Mouse (Mus musculus) hindbrain, embryonic 11.5 days (tissue): Measurements from ENCODE around the gene Sema4d. TPM values are rescaled to one million over a fixed set of nuclear protein-coding genes. Genes with fewer than 3 reads are reported as not detected.
"Not testable (repeated sequence)": the region's sequence is repeated elsewhere in the genome, so short reads cannot be mapped to it uniquely, and the experiment has no call there.

Source experiments
- ATAC-seq: fragments of 200-750 bp; cut with Nextera tagmentation; 2 replicates; pipeline ENCODE4 v1.8.0; 2017; ENCODE audit warnings: mild to moderate bottlenecking, moderate TSS enrichment, moderate library complexity; ENCODE audit not compliant: low FRiP score
- DNase-seq: peaks from one replicate; pipeline ENCODE4 v3.0.0-alpha.2; 2015; ENCODE audit warnings: low spot score
- H3K27ac ChIP-seq: fragments of 300-500 bp; sonication (generic); 2 replicates; pipeline ENCODE4 v1.5.1; 2014; ENCODE audit warnings: mild to moderate bottlenecking, low read depth, low read length
- H3K27me3 ChIP-seq: fragments of 300-500 bp; sonication (generic); 2 replicates; pipeline ENCODE4 v1.6.1; 2014; ENCODE audit warnings: mild to moderate bottlenecking, low read length, moderate library complexity, mixed read lengths; ENCODE audit not compliant: control insufficient read depth, insufficient read depth
- H3K36me3 ChIP-seq: fragments of 300-500 bp; sonication (generic); 2 replicates; pipeline ENCODE4 v1.6.1; 2014; ENCODE audit warnings: mild to moderate bottlenecking, low read length, moderate library complexity, mixed read lengths; ENCODE audit not compliant: control insufficient read depth, insufficient read depth
- H3K4me1 ChIP-seq: fragments of 300-500 bp; sonication (generic); replicated peaks from 2 replicates; pipeline ENCODE4 v1.6.1; 2014; ENCODE audit warnings: low read length, mixed read lengths; ENCODE audit not compliant: control insufficient read depth, insufficient read depth
- H3K4me2 ChIP-seq: fragments of 300-500 bp; sonication (generic); replicated peaks from 2 replicates; pipeline ENCODE4 v1.6.1; 2014; ENCODE audit warnings: mild to moderate bottlenecking, low read depth, low read length
- H3K4me3 ChIP-seq: fragments of 300-500 bp; sonication (generic); 2 replicates; pipeline ENCODE4 v1.5.1; 2014; ENCODE audit warnings: low read depth, low read length
- H3K9ac ChIP-seq: fragments of 300-500 bp; sonication (generic); 2 replicates; pipeline ENCODE4 v1.6.1; 2014; ENCODE audit warnings: low read depth, low read length
- H3K9me3 ChIP-seq: fragments of 300-500 bp; sonication (generic); 2 replicates; pipeline ENCODE4 v1.6.1; 2016; ENCODE audit warnings: low read length; ENCODE audit not compliant: control insufficient read depth
- WGBS: fragments of 180-500 bp; shearing (Covaris S2); extraction: QIAGEN DNeasy Blood & Tissue Kit; methylation state at CpG from one replicate; pipeline ENCODE4 v1.1.7; 2014; 5-methylcytosine and 5-hydroxymethylcytosine counted together
- polyA plus RNA-seq: library from polyadenylated mRNA; unstranded; fragments of >200 nt; fragmentation: Nextera tagmentation; extraction: Ambion mirVana; gene quantifications from 2 replicates; pipeline ENCODE4 v1.2.1, GENCODE M21; 2014

The Sema4d gene
- polyA plus RNA-seq, 1 experiment from 2014 or later = 3.9 TPM

- H3K27ac ChIP-seq, DNase-seq, H3K36me3 ChIP-seq, H3K27me3 ChIP-seq, H3K4me1 ChIP-seq, ATAC-seq, H3K9me3 ChIP-seq, H3K4me3 ChIP-seq, H3K9ac ChIP-seq, H3K4me2 ChIP-seq: not testable (repeated sequence)
- WGBS = 82% methylated on average over 4 of the region's 4 CpGs
These were observed 41.7 kb upstream of the Sema4d start for GRCm38 (mm10) chr13:51835208-51835607.

GRCm38 (mm10) chr13:51834520-51834919, 41.0 kb upstream of the Sema4d start:
- 71% methylated on average over 2 of the region's 2 CpGs for WGBS
- ATAC-seq (no peak), DNase-seq (no peak)
- no peaks in the 10 kb centered on the region for H3K4me1 ChIP-seq
- no peaks in the 10 kb centered on the region for H3K36me3 ChIP-seq
- no peak overlapping the region for H3K4me3 ChIP-seq
- H3K27ac ChIP-seq = no peak overlapping the region
- no peak overlapping the region for H3K4me2 ChIP-seq
- H3K9ac ChIP-seq = no peak overlapping the region
- no peaks in the 10 kb centered on the region for H3K27me3 ChIP-seq
- no peaks in the 10 kb centered on the region for H3K9me3 ChIP-seq

- not testable (repeated sequence) for H3K27me3 ChIP-seq, H3K4me3 ChIP-seq, H3K4me2 ChIP-seq, H3K27ac ChIP-seq, H3K9ac ChIP-seq, H3K4me1 ChIP-seq, H3K36me3 ChIP-seq, ATAC-seq, DNase-seq, H3K9me3 ChIP-seq
- WGBS = 68% methylated on average over 8 of the region's 8 CpGs
These were observed 40.5 kb upstream of the Sema4d start for GRCm38 (mm10) chr13:51834024-51834423.

- no peak for DNase-seq
- H3K27me3 ChIP-seq = no peaks in the 10 kb centered on the region
These were observed 40.1 kb upstream of the Sema4d start for GRCm38 (mm10) chr13:51833611-51834010.

GRCm38 (mm10) chr13:51832491-51832890, 38.9 kb upstream of the Sema4d start:
- Histone ChIP-seq H3K4me2 (no peak overlapping the region), H3K4me3 (no peak overlapping the region), H3K36me3 (no peaks in the 10 kb centered on the region), H3K9me3 (no peaks in the 10 kb centered on the region), H3K9ac (no peak overlapping the region), H3K4me1 (no peaks in the 10 kb centered on the region), H3K27me3 (no peaks in the 10 kb centered on the region), H3K27ac (no peak overlapping the region)
- no peak for DNase-seq
- ATAC-seq = no peak
- WGBS = 93% methylated on average over 6 of the region's 6 CpGs

More at GRCm38 (mm10) chr13:51833611-51834010, 40.1 kb upstream of the Sema4d start:
- Histone ChIP-seq H3K4me3 (no peak overlapping the region), H3K9me3 (no peaks in the 10 kb centered on the region), H3K4me1 (no peaks in the 10 kb centered on the region), H3K27ac (no peak overlapping the region), H3K9ac (no peak overlapping the region), H3K4me2 (no peak overlapping the region), H3K36me3 (no peaks in the 10 kb centered on the region)
- WGBS = 29% methylated on average over 2 of the region's 2 CpGs
- peak; percentile 76 for ATAC-seq

GRCm38 (mm10) chr13:51830744-51831450, 37.4 kb upstream of the Sema4d start:
- H3K4me3 ChIP-seq = no peak overlapping the region
- peak; percentile 71 for DNase-seq
- 34% methylated on average over 10 of the region's 10 CpGs for WGBS

GRCm38 (mm10) chr13:51823822-51824495, 30.4 kb upstream of the Sema4d start:
- no peak overlapping the region for H3K4me3 ChIP-seq
- H3K9ac ChIP-seq = no peak overlapping the region
- H3K36me3 ChIP-seq = no peaks in the 10 kb centered on the region
- H3K27me3 ChIP-seq = no peaks in the 10 kb centered on the region
- no peak overlapping the region for H3K4me2 ChIP-seq
- H3K9me3 ChIP-seq = no peaks in the 10 kb centered on the region
- no peak for DNase-seq
- no peaks in the 10 kb centered on the region for H3K4me1 ChIP-seq
- no peak overlapping the region for H3K27ac ChIP-seq
- ATAC-seq = no peak
- WGBS = 52% methylated on average over 8 of the region's 8 CpGs

More at GRCm38 (mm10) chr13:51830744-51831450, 37.4 kb upstream of the Sema4d start:
- no peaks in the 10 kb centered on the region for H3K27me3 ChIP-seq
- no peak overlapping the region for H3K9ac ChIP-seq
- no peaks in the 10 kb centered on the region for H3K9me3 ChIP-seq
- H3K27ac ChIP-seq = no peak overlapping the region
- H3K4me2 ChIP-seq = no peak overlapping the region
- H3K36me3 ChIP-seq = no peaks in the 10 kb centered on the region
- no peak for ATAC-seq
- no peaks in the 10 kb centered on the region for H3K4me1 ChIP-seq

GRCm38 (mm10) chr13:51821988-51822387, 28.4 kb upstream of the Sema4d start:
- H3K4me2 ChIP-seq = no peak overlapping the region
- ATAC-seq = no peak
- no peaks in the 10 kb centered on the region for H3K36me3 ChIP-seq
- H3K27me3 ChIP-seq = no peaks in the 10 kb centered on the region
- DNase-seq = no peak
- no peaks in the 10 kb centered on the region for H3K9me3 ChIP-seq
- no peaks in the 10 kb centered on the region for H3K4me1 ChIP-seq
- H3K27ac ChIP-seq = no peak overlapping the region
- WGBS = 72% methylated on average over 3 of the region's 3 CpGs
- no peak overlapping the region for H3K9ac ChIP-seq
- H3K4me3 ChIP-seq = no peak overlapping the region

GRCm38 (mm10) chr13:51819351-51819750, 25.8 kb upstream of the Sema4d start:
- ATAC-seq = no peak
- DNase-seq = no peak

More at GRCm38 (mm10) chr13:51819351-51819750, 25.8 kb upstream of the Sema4d start:
- Histone ChIP-seq H3K4me3 (no peak overlapping the region), H3K9me3 (no peaks in the 10 kb centered on the region), H3K36me3 (no peaks in the 10 kb centered on the region), H3K4me2 (no peak overlapping the region), H3K4me1 (0 out of 2 replicates have a peak, but pooled peaks cover 3% of the 10 kb centered on the region), H3K27me3 (no peaks in the 10 kb centered on the region), H3K27ac (no peak overlapping the region), H3K9ac (no peak overlapping the region)
- 73% methylated on average over 6 of the region's 6 CpGs for WGBS
